Mouse (Mus musculus) heart, embryonic 14.5 days (tissue): ENCODE results near the gene Tstd2. TPM values are rescaled to one million over a fixed set of nuclear protein-coding genes. Genes with fewer than 3 reads are reported as not detected.

Source experiments
- ATAC-seq: fragments of 200-750 bp; cut with Nextera tagmentation; 2 replicates; pipeline ENCODE4 v1.8.0; 2017; ENCODE audit warnings: low read depth, moderate TSS enrichment; ENCODE audit not compliant: insufficient number of reproducible peaks, insufficient read depth, low FRiP score
- H3K27ac ChIP-seq, 2 experiments: fragments of 200-500 bp in 1 of 2; fragments of 300-500 bp in 1 of 2; sonication (generic) in 1 of 2; replicated peaks in 1 of 2; 2 replicates each; pipeline ENCODE4 v1.5.1; 2012 to 2014; ENCODE audit warnings: low read depth in 2 of 2, low read length in 2 of 2, control low read depth in 1 of 2, mild to moderate bottlenecking in 1 of 2, mixed read lengths in 1 of 2; ENCODE audit not compliant: control insufficient read depth in 1 of 2, insufficient read depth in 1 of 2
- H3K27me3 ChIP-seq: fragments of 300-500 bp; sonication (generic); 2 replicates; pipeline ENCODE4 v1.6.1; 2014; ENCODE audit warnings: mild to moderate bottlenecking, low read length, control low read depth; ENCODE audit not compliant: control insufficient read depth, insufficient read depth
- H3K36me3 ChIP-seq: fragments of 300-500 bp; sonication (generic); 2 replicates; pipeline ENCODE4 v1.6.1; 2014; ENCODE audit warnings: mild to moderate bottlenecking, control low read depth, low read length, mixed read lengths; ENCODE audit not compliant: control insufficient read depth, insufficient read depth
- H3K4me1 ChIP-seq, 2 experiments: fragments of 200-500 bp in 1 of 2; fragments of 300-500 bp in 1 of 2; sonication (generic) in 1 of 2; 2 replicates each; pipeline ENCODE4 v1.6.1; 2012 to 2014; ENCODE audit warnings: low read length in 2 of 2, control low read depth in 1 of 2, mixed read lengths in 1 of 2; ENCODE audit not compliant: control insufficient read depth in 2 of 2, insufficient read depth in 2 of 2
- H3K4me2 ChIP-seq: fragments of 300-500 bp; sonication (generic); 2 replicates; pipeline ENCODE4 v1.6.1; 2014; ENCODE audit warnings: mild to moderate bottlenecking, low read length
- H3K4me3 ChIP-seq, 2 experiments: fragments of 200-500 bp in 1 of 2; fragments of 300-500 bp in 1 of 2; sonication (generic) in 1 of 2; 2 replicates each; pipeline ENCODE4 v1.5.1; 2012 to 2014; ENCODE audit warnings: low read length in 2 of 2, mild to moderate bottlenecking in 2 of 2, control low read depth in 1 of 2, low read depth in 1 of 2, moderate library complexity in 1 of 2; ENCODE audit not compliant: control insufficient read depth in 1 of 2, insufficient read depth in 1 of 2
- H3K9ac ChIP-seq: fragments of 300-500 bp; sonication (generic); 2 replicates; pipeline ENCODE4 v1.6.1; 2014; ENCODE audit warnings: mild to moderate bottlenecking, low read length
- H3K9me3 ChIP-seq: fragments of 300-500 bp; sonication (generic); 2 replicates; pipeline ENCODE4 v1.6.1; 2016; ENCODE audit warnings: low read length, control low read depth; ENCODE audit not compliant: control insufficient read depth
- WGBS: fragments of 180-500 bp; shearing (Covaris S2); extraction: QIAGEN DNeasy Blood & Tissue Kit; methylation state at CpG from one replicate; pipeline ENCODE4 v1.1.7; 2014; 5-methylcytosine and 5-hydroxymethylcytosine counted together
- polyA plus RNA-seq: library from polyadenylated mRNA; unstranded; fragments of >200 nt; fragmentation: Nextera tagmentation; extraction: Ambion mirVana; gene quantifications from 2 replicates; pipeline ENCODE4 v1.2.1, GENCODE M21; 2014

Gene Tstd2
- polyA plus RNA-seq, 1 experiment from 2014 or later, result 24.3 TPM

GRCm38 (mm10) chr4:46101211-46101711, 37.2 kb downstream of the Tstd2 start:
- peak overlapping the region; percentile 10 to 55; a peak in 3 of 4 replicates for H3K27ac ChIP-seq
- peaks cover 93% of the 10 kb centered on the region for H3K36me3 ChIP-seq
- H3K4me3 ChIP-seq, result no peak overlapping the region
- no peak for ATAC-seq
- no peaks in the 10 kb centered on the region for H3K27me3 ChIP-seq
- H3K4me1 ChIP-seq, result peaks cover 14 to 28% of the 10 kb centered on the region in 2 experiments
- H3K4me2 ChIP-seq, result no peak overlapping the region
- 18% methylated on average over 14 of the region's 14 CpGs for WGBS
- H3K9ac ChIP-seq, result no peak overlapping the region
- H3K9me3 ChIP-seq, result no peaks in the 10 kb centered on the region

DNA sequence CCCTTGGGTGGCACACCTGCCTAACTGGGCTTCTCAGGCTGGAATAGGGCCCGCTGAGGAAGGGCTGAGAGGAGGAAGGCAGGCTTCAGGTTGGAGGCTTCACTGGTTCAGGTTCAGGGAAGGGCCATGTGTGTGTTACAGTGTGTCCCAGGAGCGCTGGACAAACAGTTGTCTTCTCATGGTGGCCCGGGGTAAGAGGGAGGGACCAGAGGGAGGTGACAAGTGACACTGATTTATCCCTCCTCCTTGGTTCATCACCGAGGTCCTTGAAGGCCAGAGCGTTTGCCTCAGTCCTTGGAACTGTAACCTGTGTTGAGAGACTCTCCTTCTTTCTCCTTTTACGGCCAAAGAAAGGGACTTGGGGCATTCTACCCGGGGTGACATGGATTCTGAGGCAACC, 38.0 kb downstream of the Tstd2 start:
- no peaks in the 10 kb centered on the region for H3K9me3 ChIP-seq
- peaks cover 93% of the 10 kb centered on the region for H3K36me3 ChIP-seq
- no peak overlapping the region; the same call in 1 of the 2 replicates for H3K9ac ChIP-seq
- H3K27me3 ChIP-seq, result no peaks in the 10 kb centered on the region
- peak overlapping the region; percentile 16 to 55; a peak in 2 of 4 replicates for H3K27ac ChIP-seq
- no peak for ATAC-seq
- no peak overlapping the region for H3K4me2 ChIP-seq
- no peak overlapping the region for H3K4me3 ChIP-seq
- 25% methylated on average over 7 of the region's 7 CpGs for WGBS
- peaks cover 14 to 28% of the 10 kb centered on the region in 2 experiments for H3K4me1 ChIP-seq

DNA sequence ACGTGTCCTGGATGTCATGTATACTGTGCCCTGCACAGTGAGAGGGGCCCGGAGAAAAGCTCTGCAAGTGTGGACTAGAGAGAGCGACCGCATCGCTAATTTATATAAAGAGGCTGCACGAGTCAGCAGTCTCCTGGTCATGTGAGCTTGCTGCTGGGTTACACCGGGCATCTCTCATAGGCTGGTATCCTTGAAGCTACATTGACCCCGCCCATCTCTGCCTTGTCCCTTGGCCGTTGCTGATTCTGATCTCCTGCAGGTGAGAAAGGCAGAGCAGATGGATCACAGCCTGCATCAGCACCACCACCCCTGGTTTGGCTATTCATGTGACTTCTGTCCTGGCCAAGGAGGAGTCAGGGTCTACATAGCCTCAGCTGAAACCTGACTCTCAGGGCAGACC, 39.4 kb downstream of the Tstd2 start:
- Histone ChIP-seq H3K36me3 (peaks cover 95% of the 10 kb centered on the region), H3K9ac (no peak overlapping the region), H3K4me1 (peaks cover 18 to 33% of the 10 kb centered on the region in 2 experiments)

DNA sequence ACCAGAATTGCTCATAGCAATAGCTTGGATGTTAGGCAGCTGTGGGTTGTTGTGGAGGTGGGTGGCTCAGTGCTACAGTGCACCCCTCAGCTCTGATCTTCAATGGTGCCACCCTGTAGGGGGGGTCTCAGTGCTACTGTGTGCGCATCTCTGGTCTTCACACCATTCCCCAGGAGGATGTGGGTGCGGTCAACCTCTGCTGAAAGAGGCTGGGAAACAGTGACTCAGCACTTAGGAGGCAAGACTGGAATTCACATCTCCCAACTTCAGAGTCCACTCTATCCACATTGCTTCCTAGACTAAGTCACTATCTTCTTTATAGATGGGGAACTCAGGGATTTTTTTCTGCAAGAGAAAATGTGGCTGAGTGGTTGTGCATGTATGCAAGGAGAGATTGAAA, 40.9 kb downstream of the Tstd2 start:
- no peak for ATAC-seq
- Histone ChIP-seq H3K4me2 (no peak overlapping the region), H3K9ac (no peak overlapping the region), H3K36me3 (peaks cover 95% of the 10 kb centered on the region), H3K9me3 (no peaks in the 10 kb centered on the region), H3K4me3 (no peak overlapping the region), H3K27me3 (no peaks in the 10 kb centered on the region), H3K4me1 (peaks cover 18 to 33% of the 10 kb centered on the region in 2 experiments), H3K27ac (no peak overlapping the region)
- 95% methylated on average over 2 of the region's 2 CpGs for WGBS

More for the DNA sequence above, 39.4 kb downstream of the Tstd2 start:
- no peak for ATAC-seq
- Histone ChIP-seq H3K4me2 (no peak overlapping the region), H3K9me3 (no peaks in the 10 kb centered on the region), H3K27me3 (no peaks in the 10 kb centered on the region), H3K4me3 (no peak overlapping the region), H3K27ac (0 out of 4 replicates have a peak overlapping the region, but pooled peaks of 1 of the 2 experiments have one; percentile 55)
- WGBS, result 70% methylated on average over 9 of the region's 9 CpGs

- Histone ChIP-seq H3K36me3 (peaks cover 95% of the 10 kb centered on the region), H3K4me2 (no peak overlapping the region), H3K4me1 (peaks cover 18 to 31% of the 10 kb centered on the region in 2 experiments), H3K27me3 (no peaks in the 10 kb centered on the region), H3K27ac (no peak overlapping the region), H3K4me3 (no peak overlapping the region), H3K9ac (no peak overlapping the region), H3K9me3 (no peaks in the 10 kb centered on the region)
- WGBS, result 91% methylated on average over 7 of the region's 7 CpGs
- ATAC-seq, result no peak
Observed at GRCm38 (mm10) chr4:46096546-46096945, 41.9 kb downstream of the Tstd2 start.

- WGBS, result 88% methylated on average over 3 of the region's 3 CpGs
- H3K4me3 ChIP-seq, result no peak overlapping the region
- H3K9ac ChIP-seq, result no peak overlapping the region
- H3K36me3 ChIP-seq, result peaks cover 97% of the 10 kb centered on the region
- no peaks in the 10 kb centered on the region for H3K9me3 ChIP-seq
- H3K4me2 ChIP-seq, result no peak overlapping the region
- no peak overlapping the region for H3K27ac ChIP-seq
- ATAC-seq, result no peak
- H3K27me3 ChIP-seq, result no peaks in the 10 kb centered on the region
- H3K4me1 ChIP-seq, result peaks cover 14 to 24% of the 10 kb centered on the region in 2 experiments
Observed at GRCm38 (mm10) chr4:46095826-46096159, 42.7 kb downstream of the Tstd2 start.

- H3K27me3 ChIP-seq, result no peaks in the 10 kb centered on the region
- H3K4me1 ChIP-seq, result peaks cover 8 to 17% of the 10 kb centered on the region in 2 experiments
- ATAC-seq, result no peak
- peak overlapping the region; percentile 9 to 19; a peak in 1 of 4 replicates for H3K27ac ChIP-seq
- 60% methylated on average over 15 of the region's 15 CpGs for WGBS
- no peak overlapping the region for H3K4me3 ChIP-seq
- H3K36me3 ChIP-seq, result peaks cover 98% of the 10 kb centered on the region
- no peak overlapping the region for H3K9ac ChIP-seq
- H3K9me3 ChIP-seq, result no peaks in the 10 kb centered on the region
- H3K4me2 ChIP-seq, result no peak overlapping the region
Observed at GRCm38 (mm10) chr4:46094916-46095825, 43.3 kb downstream of the Tstd2 start.
